Mouse (Mus musculus): ENCODE data around the gene Skap1. TPM values are rescaled to one million over a fixed set of nuclear protein-coding genes. Genes with fewer than 3 reads are reported as not detected.

The Skap1 gene
- 838 TPM for polyA plus RNA-seq (2017; shearing (Covaris generic))

DNA sequence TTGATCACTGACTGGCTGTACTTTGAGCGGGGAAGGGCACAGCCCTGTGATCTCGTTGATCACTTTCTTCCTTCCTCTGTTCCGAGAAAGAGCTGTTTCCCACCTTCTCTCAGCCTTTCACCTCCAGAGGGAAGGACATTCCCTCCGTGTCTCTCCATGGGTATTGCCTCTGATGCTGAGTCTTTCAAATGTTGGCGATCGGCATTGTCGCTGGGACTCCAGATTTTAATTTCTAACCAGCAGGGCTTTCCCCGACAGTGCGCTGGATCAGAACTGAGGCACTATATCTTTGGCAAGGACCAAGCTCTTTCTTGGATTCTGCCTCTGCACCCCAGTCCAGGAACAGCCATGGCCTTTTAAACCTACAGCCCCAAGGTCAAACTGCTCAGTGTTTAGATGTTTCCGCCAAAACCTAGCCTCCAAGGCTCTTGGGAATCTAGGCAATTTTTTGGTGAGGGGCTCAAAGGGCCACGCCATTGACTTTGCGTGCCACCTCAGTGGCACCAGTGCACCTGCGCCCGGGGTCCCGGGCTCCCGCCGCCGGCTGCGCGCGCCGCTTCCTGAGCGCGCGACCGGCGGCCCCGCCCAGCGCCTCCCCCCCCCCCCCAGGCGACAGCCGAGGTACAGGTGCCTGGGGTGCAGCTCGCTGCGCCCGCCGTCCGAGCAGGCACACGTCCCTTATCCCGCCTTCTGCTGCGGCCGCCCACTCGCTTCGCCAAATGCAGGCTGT, at the start of gene Skap1:
Skap1 (plus strand) TSS at position 608 of the 730 bp plus-strand sequence.

DNA sequence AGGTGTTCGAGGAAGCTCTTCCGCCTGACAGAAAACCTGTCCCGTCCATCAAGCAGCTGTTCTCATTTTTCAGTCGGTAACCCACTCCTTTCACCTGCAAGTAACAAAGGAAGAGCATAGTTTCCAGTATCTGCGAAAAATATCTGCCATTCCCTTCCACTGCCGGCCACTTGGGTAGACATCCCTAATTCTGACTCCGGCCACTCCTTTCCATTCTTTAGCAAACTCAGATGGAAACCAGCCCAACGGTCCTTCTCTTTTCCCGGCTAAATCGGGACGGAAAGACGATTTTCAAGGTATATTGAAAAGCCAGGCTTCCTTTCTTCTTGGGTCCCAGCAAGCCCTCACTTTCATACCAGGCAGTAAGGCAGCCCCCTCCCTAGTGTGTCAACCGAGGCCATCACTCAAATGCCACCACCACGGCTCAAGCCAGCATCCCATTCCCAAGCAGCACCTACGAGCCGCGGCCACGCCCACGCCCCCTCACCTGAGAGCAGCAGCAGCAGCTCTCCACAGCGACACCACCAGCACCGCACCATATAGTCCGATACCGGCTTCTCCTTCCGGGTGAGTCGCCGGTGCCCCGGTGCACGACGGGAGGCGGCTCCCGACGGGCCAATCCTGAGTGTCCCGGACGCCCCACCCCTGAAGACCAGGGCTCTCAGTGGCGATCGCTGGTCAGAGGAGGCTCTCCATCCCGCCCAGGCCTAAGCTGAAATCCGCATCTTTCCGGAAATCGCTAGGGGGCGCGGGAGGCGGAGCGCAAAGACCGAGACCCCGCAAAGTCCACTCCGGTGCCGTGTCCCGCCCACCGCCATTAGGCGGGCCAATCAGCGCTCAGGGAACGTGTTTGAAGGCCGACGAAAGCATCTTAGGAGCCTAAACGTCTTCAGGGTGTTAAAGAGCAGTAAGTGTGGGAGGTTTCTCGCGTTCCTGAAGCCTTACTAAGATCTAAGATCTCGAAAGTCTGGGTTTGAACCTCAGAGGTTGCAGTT, 312.9 kb downstream of the Skap1 start, which contains the start of gene Snx11:
Snx11 (minus strand) TSS at position 592 of the 995 bp plus-strand sequence.

DNA sequence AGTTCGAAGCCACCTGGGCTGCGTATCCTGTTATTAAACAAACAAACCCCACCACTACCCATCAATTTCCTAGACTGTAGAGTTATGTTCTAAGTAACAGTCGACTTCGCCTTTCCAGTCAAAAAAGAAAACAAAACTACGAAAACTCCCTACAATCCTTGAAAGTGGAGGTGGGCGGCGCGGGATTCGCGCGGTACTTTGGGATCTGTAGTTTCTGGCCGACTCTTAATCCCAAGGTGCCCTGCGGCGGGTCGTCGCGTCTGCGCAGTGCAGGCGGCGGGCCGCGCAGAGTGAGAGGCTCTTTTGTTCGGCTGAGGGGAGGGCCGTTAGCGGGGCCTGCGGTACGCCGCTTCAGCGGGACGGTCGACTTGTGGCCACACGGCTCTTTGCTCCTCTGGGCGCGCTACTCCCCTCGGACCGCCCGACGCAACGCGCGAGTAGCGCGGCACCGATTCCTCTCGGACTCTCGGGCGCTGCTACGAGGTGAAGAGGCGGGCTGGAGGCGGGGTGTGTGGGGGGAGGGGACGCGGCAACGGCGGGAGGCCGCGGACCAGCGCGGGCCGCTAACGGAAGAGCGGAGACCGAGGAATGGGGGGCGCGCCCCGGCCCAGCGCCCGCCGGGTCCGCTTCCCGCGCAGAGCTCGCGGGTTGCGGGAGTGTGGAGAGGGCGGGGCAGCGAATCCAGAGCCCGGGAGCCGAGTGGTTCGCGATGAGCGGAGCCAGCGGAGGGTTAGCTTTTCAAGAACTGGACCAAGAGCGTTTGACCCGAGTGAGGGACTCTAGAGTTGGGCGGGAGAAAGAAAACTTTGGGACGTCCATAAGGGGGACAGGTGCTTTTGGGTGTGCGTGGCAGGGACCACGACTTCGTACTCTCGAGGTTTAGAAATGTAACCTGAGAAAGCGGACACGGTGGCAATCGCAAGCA, 324.7 kb downstream of the Skap1 start, which contains the start of gene Cbx1:
Cbx1 (plus strand) TSS at position 257 of the 925 bp plus-strand sequence.

Other genes starting within 250 kb of the Skap1 start
- not detected for gene Hoxb9, start 193.1 kb upstream of the Skap1 start, polyA plus RNA-seq (2017; shearing (Covaris generic))
- not detected for gene Hoxb8, start 182.7 kb upstream of the Skap1 start, polyA plus RNA-seq (2017; shearing (Covaris generic))
- gene Hoxb7, start 178.0 kb upstream of the Skap1 start, polyA plus RNA-seq (2017; shearing (Covaris generic)) = not detected
- gene Hoxb6, start 172.1 kb upstream of the Skap1 start, polyA plus RNA-seq (2017; shearing (Covaris generic)) = not detected
- not detected for gene Hoxb5, start 161.3 kb upstream of the Skap1 start, polyA plus RNA-seq (2017; shearing (Covaris generic))
- 0.33 TPM for gene Hoxb4, start 146.3 kb upstream of the Skap1 start, polyA plus RNA-seq (2017; shearing (Covaris generic))
- gene Hoxb3, start 141.3 kb upstream of the Skap1 start, polyA plus RNA-seq (2017; shearing (Covaris generic)) = not detected
- not detected for gene Hoxb2, start 114.1 kb upstream of the Skap1 start, polyA plus RNA-seq (2017; shearing (Covaris generic))
- not detected for gene Hoxb1, start 98.8 kb upstream of the Skap1 start, polyA plus RNA-seq (2017; shearing (Covaris generic))

All from inflammation-experienced regulatory T-cells, adult 16 weeks (primary cell).